Mouse (Mus musculus) CH12.LX (cell line): ENCODE results near the gene Hist1h2ap. TPM values are rescaled to one million over a fixed set of nuclear protein-coding genes. Genes with fewer than 3 reads are reported as not detected.
"Not testable (repeated sequence)": the region's sequence is repeated elsewhere in the genome, so short reads cannot be mapped to it uniquely, and the experiment has no call there.

Source experiments
- DNase-seq: peaks from one replicate; pipeline ENCODE4 v3.0.0-alpha.2; 2013; ENCODE audit errors: extremely low read depth
- H3K27ac ChIP-seq: 2 replicates; pipeline ENCODE4 v1.5.1; 2012; ENCODE audit warnings: low read depth, mild to moderate bottlenecking, control low read depth, moderate library complexity; ENCODE audit not compliant: insufficient read depth
- H3K27me3 ChIP-seq: replicated peaks from 2 replicates; pipeline ENCODE3; 2012; ENCODE audit warnings: inconsistent platforms
- H3K36me3 ChIP-seq, 2 experiments: replicated peaks in 1 of 2; 2 replicates each; pipeline versions ENCODE3 to v1.6.1; 2012; ENCODE audit warnings: inconsistent platforms in 1 of 2, low read length in 1 of 2, mild to moderate bottlenecking in 1 of 2, mixed read lengths in 1 of 2, moderate library complexity in 1 of 2; ENCODE audit not compliant: control insufficient read depth in 1 of 2, insufficient read depth in 1 of 2
- H3K4me1 ChIP-seq, 2 experiments: 2 replicates each; pipeline ENCODE4 v1.6.1; 2012; ENCODE audit warnings: inconsistent platforms in 1 of 2, moderate library complexity in 1 of 2; ENCODE audit not compliant: insufficient read depth in 2 of 2, control insufficient read depth in 1 of 2
- H3K4me2 ChIP-seq: 2 replicates; pipeline ENCODE4 v1.6.1; 2012; ENCODE audit warnings: low read depth, mild to moderate bottlenecking, control low read depth; ENCODE audit not compliant: poor library complexity, insufficient read depth, severe bottlenecking
- H3K4me3 ChIP-seq, 3 experiments: fragments of 150-350 bp in 1 of 3; sonication (generic) in 1 of 3; replicated peaks in 1 of 3; 2 replicates each; pipeline versions ENCODE3 to v1.5.1; 2011 to 2012; ENCODE audit warnings: low read depth in 2 of 3, low read length in 2 of 3, mild to moderate bottlenecking in 2 of 3, moderate library complexity in 2 of 3, control low read depth in 1 of 3, improper control_type of control experiment in 1 of 3, inconsistent platforms in 1 of 3, mixed read lengths in 1 of 3; ENCODE audit not compliant: poor library complexity in 1 of 3
- H3K79me2 ChIP-seq: replicated peaks from 2 replicates; pipeline ENCODE4 v1.6.1; 2012; ENCODE audit warnings: mild to moderate bottlenecking, moderate library complexity; ENCODE audit not compliant: control insufficient read depth, poor library complexity, insufficient read depth, severe bottlenecking; ENCODE audit errors: extremely low read depth
- H3K9ac ChIP-seq: 2 replicates; pipeline ENCODE4 v1.6.1; 2012; ENCODE audit warnings: low read depth, mild to moderate bottlenecking, control low read depth, moderate library complexity; ENCODE audit not compliant: insufficient read depth
- H3K9me3 ChIP-seq: replicated peaks from 2 replicates; pipeline ENCODE3; 2012; ENCODE audit warnings: low read length, inconsistent platforms, mixed read lengths
- CTCF ChIP-seq, 2 experiments: IDR thresholded peaks in 1 of 2; conservative IDR thresholded peaks in 1 of 2; 2 replicates each; pipeline ENCODE4 v1.5.1; 2011 to 2012; ENCODE audit warnings: low read depth in 2 of 2, low read length in 2 of 2, improper control_type of control experiment in 1 of 2, inconsistent platforms in 1 of 2, mild to moderate bottlenecking in 1 of 2, moderate library complexity in 1 of 2
- E2F4 ChIP-seq: IDR thresholded peaks from 2 replicates; pipeline ENCODE4 v1.6.1; 2011; ENCODE audit warnings: low read depth, low read length, improper control_type of control experiment; ENCODE audit not compliant: insufficient replicate concordance
- ELF1 ChIP-seq: IDR thresholded peaks from 2 replicates; pipeline ENCODE4 v1.6.1; 2014; ENCODE audit warnings: low read depth, mild to moderate bottlenecking, inconsistent platforms, low read length, improper control_type of control experiment
- JUN ChIP-seq: IDR thresholded peaks from 2 replicates; pipeline ENCODE4 v1.6.1; 2011; ENCODE audit warnings: low read depth, mild to moderate bottlenecking, low read length, improper control_type of control experiment, moderate library complexity; ENCODE audit not compliant: insufficient read depth
- KAT2A ChIP-seq: IDR thresholded peaks from 2 replicates; pipeline ENCODE4 v1.6.1; 2012; ENCODE audit warnings: low read length, improper control_type of control experiment, inconsistent platforms; ENCODE audit not compliant: insufficient replicate concordance
- MAFK ChIP-seq: IDR thresholded peaks from 2 replicates; pipeline ENCODE4 v1.6.1; 2011; ENCODE audit warnings: low read length, improper control_type of control experiment; ENCODE audit not compliant: insufficient replicate concordance
- MEF2A ChIP-seq: IDR thresholded peaks from 2 replicates; pipeline ENCODE4 v1.6.1; 2014; ENCODE audit warnings: low read depth, mild to moderate bottlenecking, inconsistent platforms, low read length, improper control_type of control experiment, borderline replicate concordance
- NRF1 ChIP-seq: IDR thresholded peaks from 2 replicates; pipeline ENCODE4 v1.6.1; 2014; ENCODE audit warnings: low read depth, mild to moderate bottlenecking, inconsistent platforms, low read length, improper control_type of control experiment, moderate library complexity
- PAX5 ChIP-seq: IDR thresholded peaks from 2 replicates; pipeline ENCODE4 v1.6.1; 2012; ENCODE audit warnings: low read length, inconsistent platforms, mixed read lengths
- RAD21 ChIP-seq: IDR thresholded peaks from 2 replicates; pipeline ENCODE4 v1.6.1; 2011; ENCODE audit warnings: low read depth, mild to moderate bottlenecking, low read length, improper control_type of control experiment, moderate library complexity
- RCOR1 ChIP-seq: conservative IDR thresholded peaks from 2 replicates; pipeline ENCODE4 v1.6.1; 2012; ENCODE audit warnings: low read depth, mild to moderate bottlenecking, inconsistent platforms, low read length, improper control_type of control experiment
- SMC3 ChIP-seq: IDR thresholded peaks from 2 replicates; pipeline ENCODE4 v1.6.1; 2011; ENCODE audit warnings: low read depth, low read length, improper control_type of control experiment
- TBP ChIP-seq: conservative IDR thresholded peaks from 2 replicates; pipeline ENCODE4 v1.6.1; 2011; ENCODE audit warnings: low read depth, low read length, improper control_type of control experiment
- USF1 ChIP-seq: IDR thresholded peaks from 2 replicates; pipeline ENCODE4 v1.6.1; 2014; ENCODE audit warnings: low read depth, mild to moderate bottlenecking, inconsistent platforms, low read length, improper control_type of control experiment
- dilution Hi-C: fragments of 300-500 bp; cut with MboI; formaldehyde crosslinking; loops from 2 replicates; pipeline ENCODE4 v1.14.3; 2020; ENCODE audit warnings: low sequenced_read_pairs; ENCODE audit not compliant: extremely low pct_unique_long_range_greater_than_20kb, extremely low pct_ligation_motif_present
- in situ Hi-C: fragments of 300-500 bp; cut with MboI; formaldehyde crosslinking; loops from 3 replicates; pipeline ENCODE4 v1.14.3; 2019; ENCODE audit warnings: low sequenced_read_pairs, low pct_ligation_motif_present, low pct_unique_long_range_greater_than_20kb, mixed read lengths
- polyA plus RNA-seq: library from polyadenylated mRNA; unstranded; fragments of >175 nt; gene quantifications from 2 replicates; pipeline ENCODE4 v1.2.1, GENCODE M21; 2012; ENCODE audit warnings: low read depth; ENCODE audit not compliant: insufficient read length
- total RNA-seq, 2 experiments: library from RNA; depleted of rRNA; stranded (reverse); fragments of 300-350 nt in 1 of 2; fragments of >200 nt in 1 of 2; gene quantifications; 2 replicates each; pipeline ENCODE4 v1.2.3; 2012 to 2014

The Hist1h2ap gene
- total and polyA plus RNA-seq, 3 experiments = 66.8 to 2,951 (median 447) TPM

- DNase-seq = peak; percentile 37
- Histone ChIP-seq H3K9ac (no peak overlapping the region), H3K4me3 (no peak overlapping the region), H3K36me3 (no peaks in the 10 kb centered on the region), H3K4me2 (peak overlapping the region; percentile 8; the same call in 1 of the 2 replicates), H3K27ac (no peak overlapping the region), H3K9me3 (no peaks in the 10 kb centered on the region), H3K4me1 (peaks cover 0 to 30% of the 10 kb centered on the region in 2 experiments; a peak in 3 of 4 replicates), H3K79me2 (no peaks in the 10 kb centered on the region), H3K27me3 (no peaks in the 10 kb centered on the region)
- in situ Hi-C loops (loop anchor here (25.0 kb wide), 1 partner anchor 1585 kb away; no protein-coding TSS in a partner anchor), dilution Hi-C loops (no loop called here)
- TF ChIP-seq MEF2A (peak; percentile 92), PAX5 (no peak), E2F4 (no peak), USF1 (no peak)
These were observed 19.1 kb upstream of the Hist1h2ap start for GRCm38 (mm10) chr13:21852215-21852945.

DNA sequence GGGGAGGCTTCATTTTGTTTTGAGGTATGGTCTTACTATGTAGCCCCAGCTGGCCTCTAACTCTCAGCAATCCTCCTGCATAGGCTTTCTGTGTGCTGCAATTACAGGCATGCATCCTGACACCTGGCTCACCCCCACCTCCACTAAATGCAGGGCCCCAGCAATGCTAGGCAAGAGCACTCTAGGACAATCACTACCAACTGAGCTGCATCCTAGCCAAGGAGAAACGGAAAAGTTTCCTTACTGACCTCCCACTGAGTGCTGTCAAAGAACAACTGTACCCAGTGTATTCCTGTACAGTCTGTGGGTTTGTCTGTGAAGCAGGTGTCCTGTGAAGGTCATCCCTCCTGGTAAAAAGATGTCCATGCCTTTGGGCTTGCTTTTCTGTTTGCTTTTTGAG, 17.4 kb upstream of the Hist1h2ap start:
- in situ Hi-C loops = loop anchor here (25.0 kb wide), 1 partner anchor 1587 kb away; no protein-coding TSS in a partner anchor
- H3K9ac ChIP-seq, H3K4me2 ChIP-seq, H3K27ac ChIP-seq, H3K4me3 ChIP-seq, dilution Hi-C loops, H3K9me3 ChIP-seq, H3K27me3 ChIP-seq, H3K36me3 ChIP-seq, H3K79me2 ChIP-seq, DNase-seq: not testable (repeated sequence)
- H3K4me1 ChIP-seq = peaks cover 0 to 28% of the 10 kb centered on the region in 2 experiments; a peak in 3 of 4 replicates

DNA sequence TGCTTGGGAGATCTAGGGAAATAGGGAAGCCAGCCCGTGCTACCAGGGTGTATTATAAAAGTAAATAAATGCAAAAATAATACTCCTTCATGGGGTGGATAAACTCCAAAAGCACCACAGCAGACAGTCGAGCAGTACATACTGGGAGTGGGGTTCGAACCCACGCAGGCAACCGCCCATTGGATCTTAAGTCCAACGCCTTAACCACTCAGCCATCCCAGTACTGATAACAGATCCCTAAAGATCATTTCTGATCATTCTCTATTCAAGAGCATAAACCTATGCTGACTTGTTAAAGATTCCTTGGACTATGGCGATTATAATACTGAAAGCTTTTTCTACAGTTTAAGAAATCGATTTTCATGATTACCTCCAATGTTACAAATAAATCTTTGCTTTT, 14.6 kb upstream of the Hist1h2ap start:
- H3K79me2 ChIP-seq = no peaks in the 10 kb centered on the region
- H3K4me2 ChIP-seq = no peak overlapping the region; the same call in 1 of the 2 replicates
- H3K4me3 ChIP-seq = no peak overlapping the region
- H3K27ac ChIP-seq = no peak overlapping the region
- TF ChIP-seq ELF1 (peak; percentile 90), MAFK (peak; percentile 95), JUN (no peak), NRF1 (peak; percentile 38; the same call in 1 of the 2 replicates), E2F4 (0 out of 2 replicates have a peak, but pooled peaks have one; percentile 72), TBP (peak; percentile 99), SMC3 (no peak), USF1 (no peak), RAD21 (no peak), CTCF (conservative IDR thresholded peaks at IDR 0.05 in 1 of 2, IDR thresholded peaks at IDR 0.05 in 1 of 2; ENCODE audit: low read depth in 2 of 2, low read length in 2 of 2) (no peak), MEF2A (no peak), KAT2A (0 out of 2 replicates have a peak, but pooled peaks have one; percentile 58), RCOR1 (no peak)
- no peaks in the 10 kb centered on the region for H3K36me3 ChIP-seq
- peaks cover 0 to 14% of the 10 kb centered on the region in 2 experiments; a peak in 3 of 4 replicates for H3K4me1 ChIP-seq
- no peak overlapping the region for H3K9ac ChIP-seq
- H3K27me3 ChIP-seq = no peaks in the 10 kb centered on the region
- DNase-seq = peak; percentile 85
- dilution Hi-C loops (no loop called here), in situ Hi-C loops (no loop called here)
- no peaks in the 10 kb centered on the region for H3K9me3 ChIP-seq

DNA sequence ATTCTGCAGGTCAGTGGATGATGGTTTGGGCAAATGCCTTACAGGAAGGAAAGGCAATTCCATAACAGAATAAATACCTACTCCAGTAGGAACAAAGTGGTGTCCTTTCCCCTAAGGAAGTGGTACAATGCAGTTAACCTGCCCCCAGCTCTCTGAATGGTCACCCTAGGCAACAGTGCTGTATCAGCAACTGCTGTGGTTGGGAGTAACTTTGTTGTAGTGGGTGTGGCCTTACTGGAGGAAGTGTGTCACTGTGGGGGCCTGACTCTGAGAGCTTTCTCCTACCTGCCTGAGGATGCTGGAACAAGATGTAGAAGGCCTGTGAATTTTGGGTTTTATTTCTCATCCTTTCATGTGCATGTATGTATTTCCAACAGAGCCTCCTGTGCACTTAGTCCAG, 13.0 kb upstream of the Hist1h2ap start:
- DNase-seq, H3K27me3 ChIP-seq, H3K4me2 ChIP-seq, H3K79me2 ChIP-seq, H3K36me3 ChIP-seq, H3K4me1 ChIP-seq, H3K9me3 ChIP-seq, H3K27ac ChIP-seq, H3K9ac ChIP-seq, dilution Hi-C loops, H3K4me3 ChIP-seq, in situ Hi-C loops: not testable (repeated sequence)
